Mouse (Mus musculus): ENCODE results near the gene Catsper4. TPM values are rescaled to one million over a fixed set of nuclear protein-coding genes. Genes with fewer than 3 reads are reported as not detected.

Gene Catsper4
- polyA plus RNA-seq, 1 experiment from 2014 or later: 0.32 TPM

DNA sequence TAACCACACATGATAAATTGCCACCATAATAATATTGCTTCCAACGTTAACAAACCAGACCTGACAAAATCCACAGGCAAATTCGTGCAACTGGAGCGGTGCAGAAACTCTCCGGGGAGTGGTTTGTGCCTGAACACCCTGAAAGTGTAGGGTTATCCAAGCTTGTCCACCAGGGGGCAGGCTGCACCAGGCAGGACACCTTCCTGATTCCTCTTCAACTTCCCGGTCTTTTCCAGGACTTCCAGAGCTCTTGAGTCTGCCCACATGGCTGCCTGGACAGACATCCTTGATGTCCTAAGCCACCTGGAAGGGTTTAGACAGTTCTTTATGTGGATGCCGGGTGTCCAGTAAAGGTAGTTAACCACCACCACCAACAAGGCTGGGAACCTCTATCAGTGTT lies 36.0 kb upstream of the Catsper4 start:
- no peak overlapping the region for H3K27ac ChIP-seq (ENCODE audit: low read length)
- H3K36me3 ChIP-seq (ENCODE audit: control insufficient read depth, insufficient read depth, low read length): no peaks in the 10 kb centered on the region
- H3K4me1 ChIP-seq (ENCODE audit: control insufficient read depth, insufficient read depth, low read length): no peaks in the 10 kb centered on the region
- no peak for ATAC-seq (ENCODE audit: insufficient number of reproducible peaks, insufficient read depth, low FRiP score, low read depth)
- peaks cover 3% of the 10 kb centered on the region; the same call in 1 of the 2 replicates for H3K9me3 ChIP-seq (ENCODE audit: control insufficient read depth, low read depth, low read length)
- 25% methylated on average over 6 of the region's 6 CpGs for WGBS
- no peak overlapping the region for H3K9ac ChIP-seq (replicated peaks; ENCODE audit: low read depth, low read length)
- H3K4me2 ChIP-seq (replicated peaks; ENCODE audit: low read depth, low read length): no peak overlapping the region
- H3K4me3 ChIP-seq (ENCODE audit: low read depth, low read length): no peak overlapping the region
- H3K27me3 ChIP-seq (ENCODE audit: control insufficient read depth, insufficient read depth, low read length): no peaks in the 10 kb centered on the region

- Histone ChIP-seq H3K36me3 (ENCODE audit: control insufficient read depth, insufficient read depth, low read length) (no peaks in the 10 kb centered on the region), H3K9me3 (ENCODE audit: control insufficient read depth, low read depth, low read length) (no peaks in the 10 kb centered on the region), H3K27me3 (ENCODE audit: control insufficient read depth, insufficient read depth, low read length) (0 out of 2 replicates have a peak, but pooled peaks cover 2% of the 10 kb centered on the region), H3K9ac (replicated peaks; ENCODE audit: low read depth, low read length) (no peak overlapping the region), H3K4me1 (ENCODE audit: control insufficient read depth, insufficient read depth, low read length) (peaks cover 15% of the 10 kb centered on the region; the same call in 1 of the 2 replicates), H3K4me3 (ENCODE audit: low read depth, low read length) (no peak overlapping the region), H3K4me2 (replicated peaks; ENCODE audit: low read depth, low read length) (no peak overlapping the region), H3K27ac (ENCODE audit: low read length) (no peak overlapping the region)
- no peak for ATAC-seq (ENCODE audit: insufficient number of reproducible peaks, insufficient read depth, low FRiP score, low read depth)
- WGBS: 51% methylated on average over 11 of the region's 11 CpGs
Observed at GRCm38 (mm10) chr4:134258354-134258753, 31.2 kb upstream of the Catsper4 start.

DNA sequence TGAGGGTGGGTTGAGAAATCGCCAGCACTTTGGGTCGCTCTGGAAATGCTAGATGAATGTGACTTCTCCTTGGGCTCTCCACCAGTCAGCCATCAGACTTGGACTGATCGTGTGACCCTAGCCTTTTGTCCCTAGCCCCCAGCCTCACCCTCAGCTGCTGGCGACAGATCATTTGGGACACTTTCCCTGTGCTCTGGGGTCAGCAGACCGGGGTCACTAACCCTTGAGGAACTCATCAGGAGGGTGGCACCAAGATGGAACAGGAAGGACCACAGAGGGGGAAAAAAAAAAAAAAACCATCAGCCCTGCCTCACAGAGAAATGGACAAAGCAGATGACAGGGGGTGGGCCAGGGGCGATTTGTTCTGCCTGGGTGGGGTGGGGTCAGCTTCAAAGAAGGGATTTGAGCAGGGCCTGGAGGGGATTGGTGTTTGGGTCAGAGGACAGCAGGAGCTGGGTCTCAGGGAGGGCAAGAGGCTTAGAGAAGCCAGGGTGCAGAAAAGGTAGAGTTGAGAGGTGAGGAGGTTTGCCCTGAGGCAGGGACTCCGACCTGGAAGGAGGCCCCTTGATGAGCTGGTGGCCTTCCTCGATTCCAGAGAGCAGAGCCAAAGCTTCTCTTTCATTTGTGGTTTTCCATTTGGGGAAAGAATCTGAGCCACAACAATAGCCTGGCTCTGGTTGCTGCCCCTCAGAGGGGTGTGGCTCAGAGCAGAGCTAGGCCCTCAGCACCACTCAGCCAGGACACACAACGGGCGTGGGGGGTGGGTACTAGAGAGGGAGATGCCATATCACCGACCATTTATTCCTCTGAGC lies 30.2 kb upstream of the Catsper4 start:
- H3K4me3 ChIP-seq (ENCODE audit: low read depth, low read length): no peak overlapping the region
- peaks cover 15% of the 10 kb centered on the region; the same call in 1 of the 2 replicates for H3K4me1 ChIP-seq (ENCODE audit: control insufficient read depth, insufficient read depth, low read length)
- H3K4me2 ChIP-seq (replicated peaks; ENCODE audit: low read depth, low read length): no peak overlapping the region
- ATAC-seq (ENCODE audit: insufficient number of reproducible peaks, insufficient read depth, low FRiP score, low read depth): no peak
- no peak overlapping the region for H3K27ac ChIP-seq (ENCODE audit: low read length)
- WGBS: 32% methylated on average over 11 of the region's 11 CpGs
- no peak overlapping the region for H3K9ac ChIP-seq (replicated peaks; ENCODE audit: low read depth, low read length)
- H3K9me3 ChIP-seq (ENCODE audit: control insufficient read depth, low read depth, low read length): no peaks in the 10 kb centered on the region
- 0 out of 2 replicates have a peak, but pooled peaks cover 3% of the 10 kb centered on the region for H3K27me3 ChIP-seq (ENCODE audit: control insufficient read depth, insufficient read depth, low read length)
- no peaks in the 10 kb centered on the region for H3K36me3 ChIP-seq (ENCODE audit: control insufficient read depth, insufficient read depth, low read length)

- H3K4me3 ChIP-seq (ENCODE audit: low read depth, low read length): no peak overlapping the region
- 20% methylated on average over 19 of the region's 19 CpGs for WGBS
- H3K9me3 ChIP-seq (ENCODE audit: control insufficient read depth, low read depth, low read length): no peaks in the 10 kb centered on the region
- no peak overlapping the region for H3K27ac ChIP-seq (ENCODE audit: low read length)
- H3K4me2 ChIP-seq (replicated peaks; ENCODE audit: low read depth, low read length): no peak overlapping the region
- ATAC-seq (ENCODE audit: insufficient number of reproducible peaks, insufficient read depth, low FRiP score, low read depth): peak; percentile 25; the same call in 1 of the 2 replicates
- H3K27me3 ChIP-seq (ENCODE audit: control insufficient read depth, insufficient read depth, low read length): peaks cover 10% of the 10 kb centered on the region; the same call in 1 of the 2 replicates
- no peak overlapping the region for H3K9ac ChIP-seq (replicated peaks; ENCODE audit: low read depth, low read length)
- no peaks in the 10 kb centered on the region for H3K36me3 ChIP-seq (ENCODE audit: control insufficient read depth, insufficient read depth, low read length)
- peaks cover 23% of the 10 kb centered on the region for H3K4me1 ChIP-seq (ENCODE audit: control insufficient read depth, insufficient read depth, low read length)
Observed at GRCm38 (mm10) chr4:134256407-134257197, 29.4 kb upstream of the Catsper4 start.

DNA sequence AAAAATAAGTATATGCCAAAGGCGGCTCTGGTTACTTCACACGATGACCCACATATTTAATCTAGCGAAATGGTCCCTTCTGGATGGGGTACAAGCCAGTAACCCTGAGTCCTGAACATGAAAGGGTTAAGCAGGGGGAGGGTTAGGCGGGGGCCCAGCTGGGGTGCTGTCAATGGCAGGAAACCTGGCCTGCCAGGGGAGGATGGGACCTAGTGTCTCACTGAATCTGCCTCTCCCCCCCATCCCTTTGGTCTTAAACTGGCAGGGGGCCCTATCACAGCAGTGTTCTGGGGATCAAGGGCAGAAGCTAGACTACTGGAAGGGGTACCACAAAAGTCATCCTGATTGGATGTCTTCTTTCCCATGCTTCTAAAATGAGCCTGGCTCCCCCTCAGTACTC lies 28.7 kb upstream of the Catsper4 start:
- no peak overlapping the region for H3K4me3 ChIP-seq (ENCODE audit: low read depth, low read length)
- H3K4me2 ChIP-seq (replicated peaks; ENCODE audit: low read depth, low read length): no peak overlapping the region
- no peak overlapping the region for H3K27ac ChIP-seq (ENCODE audit: low read length)
- H3K9me3 ChIP-seq (ENCODE audit: control insufficient read depth, low read depth, low read length): no peaks in the 10 kb centered on the region
- 35% methylated on average over 4 of the region's 4 CpGs for WGBS
- H3K36me3 ChIP-seq (ENCODE audit: control insufficient read depth, insufficient read depth, low read length): no peaks in the 10 kb centered on the region
- H3K9ac ChIP-seq (replicated peaks; ENCODE audit: low read depth, low read length): no peak overlapping the region
- ATAC-seq (ENCODE audit: insufficient number of reproducible peaks, insufficient read depth, low FRiP score, low read depth): no peak
- peaks cover 12% of the 10 kb centered on the region; the same call in 1 of the 2 replicates for H3K27me3 ChIP-seq (ENCODE audit: control insufficient read depth, insufficient read depth, low read length)
- peaks cover 25% of the 10 kb centered on the region for H3K4me1 ChIP-seq (ENCODE audit: control insufficient read depth, insufficient read depth, low read length)

DNA sequence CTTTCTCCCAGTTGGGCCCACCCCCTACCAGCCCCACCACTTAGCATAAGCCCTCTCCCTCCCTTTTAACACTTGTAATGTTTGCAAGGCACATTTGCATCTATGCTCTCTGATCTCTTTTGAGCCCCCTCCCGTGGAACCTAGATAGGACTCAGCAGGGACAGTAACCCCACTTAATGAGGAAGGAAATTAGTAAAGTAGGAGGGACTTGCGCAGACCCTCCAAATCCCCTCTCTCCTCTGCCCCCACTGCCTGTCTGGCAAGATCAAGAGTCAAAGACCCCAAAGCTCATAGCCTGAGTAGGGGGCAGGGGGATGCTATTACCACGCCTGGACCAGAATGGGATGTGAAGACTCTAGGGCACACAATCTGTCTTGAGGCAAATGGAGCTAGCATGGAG lies 27.7 kb upstream of the Catsper4 start:
- H3K27ac ChIP-seq (ENCODE audit: low read length): no peak overlapping the region
- WGBS: 60% methylated on average over 3 of the region's 3 CpGs
- no peaks in the 10 kb centered on the region for H3K9me3 ChIP-seq (ENCODE audit: control insufficient read depth, low read depth, low read length)
- H3K36me3 ChIP-seq (ENCODE audit: control insufficient read depth, insufficient read depth, low read length): no peaks in the 10 kb centered on the region
- H3K27me3 ChIP-seq (ENCODE audit: control insufficient read depth, insufficient read depth, low read length): peaks cover 21% of the 10 kb centered on the region
- no peak for ATAC-seq (ENCODE audit: insufficient number of reproducible peaks, insufficient read depth, low FRiP score, low read depth)
- H3K4me2 ChIP-seq (replicated peaks; ENCODE audit: low read depth, low read length): no peak overlapping the region
- H3K9ac ChIP-seq (replicated peaks; ENCODE audit: low read depth, low read length): no peak overlapping the region
- H3K4me1 ChIP-seq (ENCODE audit: control insufficient read depth, insufficient read depth, low read length): peaks cover 29% of the 10 kb centered on the region
- H3K4me3 ChIP-seq (ENCODE audit: low read depth, low read length): no peak overlapping the region

DNA sequence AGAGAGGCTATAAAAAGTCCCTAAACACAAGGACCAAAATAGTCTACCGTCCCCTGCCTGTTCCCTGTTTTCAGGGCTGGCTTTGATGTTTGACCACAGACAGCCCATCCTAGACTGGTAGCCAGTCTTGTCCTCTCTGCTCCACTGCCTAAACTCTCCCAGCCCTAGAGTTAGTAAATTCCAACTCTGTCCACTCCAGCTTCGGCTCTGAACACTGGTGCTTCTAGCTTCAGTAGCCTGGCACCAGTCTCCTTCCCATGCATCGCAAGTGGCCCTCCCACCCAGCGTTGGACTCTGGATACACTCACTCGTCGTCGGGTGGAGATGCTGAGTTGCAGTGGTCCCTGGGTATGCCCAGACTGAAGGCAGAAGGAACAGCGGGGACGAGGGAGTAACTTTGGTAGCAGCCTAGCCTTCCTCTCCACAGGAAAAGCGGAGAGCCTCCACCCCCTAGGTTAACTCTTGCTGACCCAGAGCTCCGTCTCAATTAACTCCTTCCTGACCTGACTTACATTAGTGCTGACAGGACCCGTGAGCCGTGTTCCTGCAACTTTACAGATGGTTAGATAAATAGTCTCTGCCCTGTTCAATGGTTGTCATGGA lies 26.6 kb upstream of the Catsper4 start, which contains the start of gene Grrp1:
Gene Grrp1 (minus strand): TSS at position 385 of the 603 bp plus-strand sequence.
- 0 out of 2 replicates have a peak within 1 kb of the TSS, but pooled peaks have one; percentile 4 for H3K9ac ChIP-seq (replicated peaks; ENCODE audit: low read depth, low read length)
- peak within 1 kb of the TSS; percentile 27; the same call in 1 of the 2 replicates for H3K27ac ChIP-seq (ENCODE audit: low read length)
- ATAC-seq (ENCODE audit: insufficient number of reproducible peaks, insufficient read depth, low FRiP score, low read depth): no peak
- H3K9me3 ChIP-seq (ENCODE audit: control insufficient read depth, low read depth, low read length): no peaks in the 10 kb centered on the region
- no peaks in the 10 kb centered on the region for H3K36me3 ChIP-seq (ENCODE audit: control insufficient read depth, insufficient read depth, low read length)
- 0% methylated on average over 13 of the region's 13 CpGs for WGBS
- H3K4me1 ChIP-seq (ENCODE audit: control insufficient read depth, insufficient read depth, low read length): peaks cover 35% of the 10 kb centered on the region
- H3K4me2 ChIP-seq (replicated peaks; ENCODE audit: low read depth, low read length): peak within 1 kb of the TSS; percentile 98
- H3K27me3 ChIP-seq (ENCODE audit: control insufficient read depth, insufficient read depth, low read length): peaks cover 23% of the 10 kb centered on the region
- peak within 1 kb of the TSS; percentile 45 for H3K4me3 ChIP-seq (ENCODE audit: low read depth, low read length)
